Mouse (Mus musculus): ENCODE data around the gene Itprid2. TPM values are rescaled to one million over a fixed set of nuclear protein-coding genes. Genes with fewer than 3 reads are reported as not detected.

Itprid2 gene
- polyA plus RNA-seq, 1 experiment from 2014 or later, result 7.8 TPM

- ATAC-seq (ENCODE audit: low FRiP score) (no peak), DNase-seq (ENCODE audit: low spot score) (no peak)
- 85% methylated on average over 8 of the region's 8 CpGs for WGBS
- Histone ChIP-seq H3K27me3 (ENCODE audit: control insufficient read depth, insufficient read depth, low read length) (no peaks in the 10 kb centered on the region), H3K27ac (ENCODE audit: low read depth, low read length) (no peak overlapping the region), H3K4me1 (replicated peaks; ENCODE audit: control insufficient read depth, insufficient read depth, low read length) (no peaks in the 10 kb centered on the region), H3K4me2 (replicated peaks; ENCODE audit: low read depth, low read length) (no peak overlapping the region), H3K9me3 (ENCODE audit: control insufficient read depth, low read length) (no peaks in the 10 kb centered on the region), H3K9ac (ENCODE audit: low read depth, low read length) (no peak overlapping the region), H3K4me3 (ENCODE audit: low read depth, low read length) (no peak overlapping the region), H3K36me3 (ENCODE audit: control insufficient read depth, insufficient read depth, low read length) (no peaks in the 10 kb centered on the region)
Observed at GRCm38 (mm10) chr2:79657062-79657461, 21.9 kb downstream of the Itprid2 start.

GRCm38 (mm10) chr2:79660417-79661185, 25.4 kb downstream of the Itprid2 start:
- ATAC-seq (ENCODE audit: low FRiP score), result no peak
- no peak overlapping the region for H3K27ac ChIP-seq (ENCODE audit: low read depth, low read length)
- no peak overlapping the region for H3K4me3 ChIP-seq (ENCODE audit: low read depth, low read length)
- no peak for DNase-seq (ENCODE audit: low spot score)
- 76% methylated on average over 12 of the region's 12 CpGs for WGBS
- H3K9me3 ChIP-seq (ENCODE audit: control insufficient read depth, low read length), result no peaks in the 10 kb centered on the region
- H3K9ac ChIP-seq (ENCODE audit: low read depth, low read length), result no peak overlapping the region
- H3K36me3 ChIP-seq (ENCODE audit: control insufficient read depth, insufficient read depth, low read length), result no peaks in the 10 kb centered on the region
- no peaks in the 10 kb centered on the region for H3K27me3 ChIP-seq (ENCODE audit: control insufficient read depth, insufficient read depth, low read length)
- H3K4me1 ChIP-seq (replicated peaks; ENCODE audit: control insufficient read depth, insufficient read depth, low read length), result no peaks in the 10 kb centered on the region
- H3K4me2 ChIP-seq (replicated peaks; ENCODE audit: low read depth, low read length), result no peak overlapping the region

- ATAC-seq (ENCODE audit: low FRiP score) (no peak), DNase-seq (ENCODE audit: low spot score) (no peak)
- Histone ChIP-seq H3K4me2 (replicated peaks; ENCODE audit: low read depth, low read length) (no peak overlapping the region), H3K27me3 (ENCODE audit: control insufficient read depth, insufficient read depth, low read length) (no peaks in the 10 kb centered on the region), H3K4me3 (ENCODE audit: low read depth, low read length) (no peak overlapping the region), H3K4me1 (replicated peaks; ENCODE audit: control insufficient read depth, insufficient read depth, low read length) (no peaks in the 10 kb centered on the region), H3K27ac (ENCODE audit: low read depth, low read length) (no peak overlapping the region), H3K36me3 (ENCODE audit: control insufficient read depth, insufficient read depth, low read length) (no peaks in the 10 kb centered on the region), H3K9me3 (ENCODE audit: control insufficient read depth, low read length) (no peaks in the 10 kb centered on the region), H3K9ac (ENCODE audit: low read depth, low read length) (no peak overlapping the region)
- WGBS, result 65% methylated on average over 7 of the region's 7 CpGs
Observed at GRCm38 (mm10) chr2:79661486-79662104, 26.4 kb downstream of the Itprid2 start.

GRCm38 (mm10) chr2:79664532-79665286, 29.6 kb downstream of the Itprid2 start:
- ATAC-seq (ENCODE audit: low FRiP score) (no peak), DNase-seq (ENCODE audit: low spot score) (no peak)

GRCm38 (mm10) chr2:79665492-79665891, 30.3 kb downstream of the Itprid2 start:
- Histone ChIP-seq H3K4me1 (replicated peaks; ENCODE audit: control insufficient read depth, insufficient read depth, low read length) (no peaks in the 10 kb centered on the region), H3K9ac (ENCODE audit: low read depth, low read length) (no peak overlapping the region), H3K27me3 (ENCODE audit: control insufficient read depth, insufficient read depth, low read length) (no peaks in the 10 kb centered on the region), H3K27ac (ENCODE audit: low read depth, low read length) (no peak overlapping the region), H3K4me3 (ENCODE audit: low read depth, low read length) (no peak overlapping the region), H3K36me3 (ENCODE audit: control insufficient read depth, insufficient read depth, low read length) (no peaks in the 10 kb centered on the region), H3K9me3 (ENCODE audit: control insufficient read depth, low read length) (no peaks in the 10 kb centered on the region), H3K4me2 (replicated peaks; ENCODE audit: low read depth, low read length) (no peak overlapping the region)
- ATAC-seq (ENCODE audit: low FRiP score) (no peak), DNase-seq (ENCODE audit: low spot score) (no peak)
- 72% methylated on average over 3 of the region's 3 CpGs for WGBS

More at GRCm38 (mm10) chr2:79664532-79665286, 29.6 kb downstream of the Itprid2 start:
- Histone ChIP-seq H3K4me1 (replicated peaks; ENCODE audit: control insufficient read depth, insufficient read depth, low read length) (no peaks in the 10 kb centered on the region), H3K4me2 (replicated peaks; ENCODE audit: low read depth, low read length) (no peak overlapping the region), H3K27ac (ENCODE audit: low read depth, low read length) (no peak overlapping the region), H3K9ac (ENCODE audit: low read depth, low read length) (no peak overlapping the region), H3K9me3 (ENCODE audit: control insufficient read depth, low read length) (no peaks in the 10 kb centered on the region), H3K27me3 (ENCODE audit: control insufficient read depth, insufficient read depth, low read length) (no peaks in the 10 kb centered on the region), H3K36me3 (ENCODE audit: control insufficient read depth, insufficient read depth, low read length) (no peaks in the 10 kb centered on the region), H3K4me3 (ENCODE audit: low read depth, low read length) (no peak overlapping the region)
- WGBS, result 83% methylated on average over 3 of the region's 3 CpGs

- no peaks in the 10 kb centered on the region for H3K9me3 ChIP-seq (ENCODE audit: control insufficient read depth, low read length)
- no peak overlapping the region for H3K4me3 ChIP-seq (ENCODE audit: low read depth, low read length)
- no peak overlapping the region for H3K27ac ChIP-seq (ENCODE audit: low read depth, low read length)
- no peak overlapping the region for H3K4me2 ChIP-seq (replicated peaks; ENCODE audit: low read depth, low read length)
- no peaks in the 10 kb centered on the region for H3K36me3 ChIP-seq (ENCODE audit: control insufficient read depth, insufficient read depth, low read length)
- no peaks in the 10 kb centered on the region for H3K4me1 ChIP-seq (replicated peaks; ENCODE audit: control insufficient read depth, insufficient read depth, low read length)
- 94% methylated on average over 3 of the region's 3 CpGs for WGBS
- no peak overlapping the region for H3K9ac ChIP-seq (ENCODE audit: low read depth, low read length)
- DNase-seq (ENCODE audit: low spot score), result no peak
- no peaks in the 10 kb centered on the region for H3K27me3 ChIP-seq (ENCODE audit: control insufficient read depth, insufficient read depth, low read length)
- no peak for ATAC-seq (ENCODE audit: low FRiP score)
Observed at GRCm38 (mm10) chr2:79675266-79675665, 40.1 kb downstream of the Itprid2 start.

- Histone ChIP-seq H3K4me3 (ENCODE audit: low read depth, low read length) (no peak overlapping the region), H3K4me1 (replicated peaks; ENCODE audit: control insufficient read depth, insufficient read depth, low read length) (no peaks in the 10 kb centered on the region), H3K9me3 (ENCODE audit: control insufficient read depth, low read length) (no peaks in the 10 kb centered on the region), H3K9ac (ENCODE audit: low read depth, low read length) (no peak overlapping the region), H3K4me2 (replicated peaks; ENCODE audit: low read depth, low read length) (no peak overlapping the region), H3K27me3 (ENCODE audit: control insufficient read depth, insufficient read depth, low read length) (no peaks in the 10 kb centered on the region), H3K36me3 (ENCODE audit: control insufficient read depth, insufficient read depth, low read length) (no peaks in the 10 kb centered on the region), H3K27ac (ENCODE audit: low read depth, low read length) (no peak overlapping the region)
- 81% methylated on average over 1 of the region's 1 CpGs for WGBS
- no peak for DNase-seq (ENCODE audit: low spot score)
- ATAC-seq (ENCODE audit: low FRiP score), result no peak
Observed at GRCm38 (mm10) chr2:79677663-79678257, 42.6 kb downstream of the Itprid2 start.

GRCm38 (mm10) chr2:79681672-79682071, 46.5 kb downstream of the Itprid2 start:
- H3K9me3 ChIP-seq (ENCODE audit: control insufficient read depth, low read length), result no peaks in the 10 kb centered on the region
- no peak overlapping the region for H3K4me3 ChIP-seq (ENCODE audit: low read depth, low read length)
- no peaks in the 10 kb centered on the region for H3K36me3 ChIP-seq (ENCODE audit: control insufficient read depth, insufficient read depth, low read length)
- no peak for DNase-seq (ENCODE audit: low spot score)
- no peaks in the 10 kb centered on the region for H3K27me3 ChIP-seq (ENCODE audit: control insufficient read depth, insufficient read depth, low read length)
- no peak for ATAC-seq (ENCODE audit: low FRiP score)
- 86% methylated on average over 4 of the region's 4 CpGs for WGBS
- no peak overlapping the region for H3K9ac ChIP-seq (ENCODE audit: low read depth, low read length)
- H3K4me1 ChIP-seq (replicated peaks; ENCODE audit: control insufficient read depth, insufficient read depth, low read length), result no peaks in the 10 kb centered on the region
- H3K27ac ChIP-seq (ENCODE audit: low read depth, low read length), result no peak overlapping the region
- no peak overlapping the region for H3K4me2 ChIP-seq (replicated peaks; ENCODE audit: low read depth, low read length)
